Mouse (Mus musculus) G1E (cell line): ENCODE results near the gene Hoxa5.

ENCODE experiments used
- CTCF ChIP-seq: IDR thresholded peaks from 2 replicates; pipeline ENCODE4 v1.5.1; 2012; ENCODE audit warnings: low read depth, low read length, inconsistent platforms, mixed read lengths
- GATA1 ChIP-seq: IDR thresholded peaks from 2 replicates; pipeline ENCODE4 v1.6.1; 2012; ENCODE audit warnings: borderline replicate concordance, low read length, inconsistent platforms, mixed read lengths
- TAL1 ChIP-seq: conservative IDR thresholded peaks from 2 replicates; pipeline ENCODE4 v1.6.1; 2012; ENCODE audit warnings: low read depth, low read length, inconsistent platforms, mixed read lengths

- TF ChIP-seq CTCF (no peak), GATA1 (no peak), TAL1 (no peak)
Measured at GRCm38 (mm10) chr6:52211961-52212360, 7.6 kb upstream of the Hoxa5 start.
